ENCODE assay signal across 9 mouse cellular contexts in the genomic region with DNA sequence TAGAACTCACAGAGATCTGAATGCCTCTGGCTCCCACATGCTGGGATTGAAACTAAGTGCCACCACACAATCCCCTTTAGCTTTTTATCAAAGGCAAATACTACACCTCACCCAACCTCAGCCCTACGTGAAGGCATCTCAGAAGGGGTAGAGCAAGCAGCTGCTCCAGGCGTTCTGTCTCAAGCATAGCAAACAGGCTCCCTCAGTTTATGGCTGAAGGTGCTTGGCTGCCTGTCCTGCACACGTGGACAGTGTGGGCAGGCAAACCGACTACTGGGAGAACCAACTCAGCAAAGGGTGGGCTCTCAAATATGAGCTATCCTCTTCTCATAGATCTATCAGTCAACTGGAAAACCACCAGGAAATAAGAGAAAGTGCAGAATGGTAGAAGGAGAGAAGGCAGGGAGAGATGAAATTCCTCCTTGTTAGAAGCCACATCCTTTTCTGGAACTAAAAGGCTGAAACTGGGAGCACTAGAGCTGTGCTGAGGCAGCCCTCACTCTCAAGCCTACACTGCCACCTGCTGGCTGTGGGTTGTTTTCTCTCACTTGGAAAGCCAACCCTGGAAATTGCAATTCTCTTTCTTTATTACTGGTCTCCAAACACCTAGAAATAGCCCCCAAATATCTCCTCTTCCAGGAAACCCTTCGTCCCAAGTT. TPM values are rescaled to one million over a fixed set of nuclear protein-coding genes. Genes with fewer than 3 reads are reported as not detected.
DNase-seq lines count a peak whose midpoint lies in the region; ATAC-seq and TF ChIP-seq lines count a peak whose summit lies in the region.
"Had no signal": no experiment of that assay in that cellular context is flagged by ENCODE, and none has a peak within 500 bp of the region (broad histone marks: within the 10 kb centered on the region; RNA-seq: fewer than 3 reads in every experiment).

No protein-coding gene starts in this region.

- no peaks in the 10 kb centered on the region for H3K27me3 ChIP-seq in forebrain, postnatal 0 days (ENCODE audit: insufficient read depth, low read length)
- no peaks in the 10 kb centered on the region for H3K27me3 ChIP-seq in midbrain, embryonic 10.5 days (ENCODE audit: low read depth, poor library complexity, severe bottlenecking)
- no peaks in the 10 kb centered on the region for H3K27me3 ChIP-seq in small intestine, adult 2 months (ENCODE audit: control insufficient read depth, insufficient read depth, low read length)

- TF ChIP-seq CTCF in forebrain, postnatal 0 days (IDR thresholded peaks at IDR 0.05; ENCODE audit: low read depth) = peak; percentile 87
- TF ChIP-seq CTCF in left cerebral cortex, adult 2 months (IDR thresholded peaks at IDR 0.05) = peak; percentile 96
- TF ChIP-seq CTCF in small intestine, adult 2 months (IDR thresholded peaks at IDR 0.05; ENCODE audit: extremely low read depth, insufficient read length, insufficient replicate concordance, low read depth, low read length) = peak; percentile 81; the same call in 1 of the 2 replicates

- no peaks in the 10 kb centered on the region for H3K9me3 ChIP-seq in forebrain, postnatal 0 days (ENCODE audit: low read length)
- H3K9me3 ChIP-seq in midbrain, embryonic 10.5 days (replicated peaks) = no peaks in the 10 kb centered on the region

- no peak for TF ChIP-seq POLR2A in small intestine, adult 2 months (IDR thresholded peaks at IDR 0.05; ENCODE audit: low read depth, low read length)

- H3K4me3 ChIP-seq in forebrain, postnatal 0 days (ENCODE audit: low read depth, low read length) = no peak overlapping the region
- no peak overlapping the region for H3K4me3 ChIP-seq in left cerebral cortex, adult 2 months
- H3K4me3 ChIP-seq in midbrain, embryonic 10.5 days = no peak overlapping the region
- H3K4me3 ChIP-seq in small intestine, adult 2 months (ENCODE audit: low read depth, low read length) = no peak overlapping the region
- H3K4me3 ChIP-seq: myocyte had no signal

- peak; percentile 83 for ATAC-seq in forebrain, postnatal 0 days

- H3K36me3 ChIP-seq in forebrain, postnatal 0 days (ENCODE audit: insufficient read depth) = no peaks in the 10 kb centered on the region
- H3K36me3 ChIP-seq in midbrain, embryonic 10.5 days = peaks cover 4% of the 10 kb centered on the region; the same call in 1 of the 2 replicates
- peaks cover 73% of the 10 kb centered on the region for H3K36me3 ChIP-seq in small intestine, adult 2 months (ENCODE audit: control insufficient read depth, insufficient read depth, low read length)

- H3K27ac ChIP-seq in forebrain, postnatal 0 days (ENCODE audit: low read depth, low read length) = no peak overlapping the region
- no peak overlapping the region for H3K27ac ChIP-seq in left cerebral cortex, adult 2 months
- no peak overlapping the region for H3K27ac ChIP-seq in midbrain, embryonic 10.5 days (replicated peaks)
- H3K27ac ChIP-seq in small intestine, adult 2 months (ENCODE audit: insufficient read depth, low read depth, low read length) = no peak overlapping the region

- intact Hi-C loops in left cerebral cortex, adult 2 months (cut with DNase I) = loop anchor here (1.0 kb wide), 1 partner anchor 1243 kb away; no protein-coding TSS in a partner anchor

- 72% methylated on average over 5 of the region's 5 CpGs for WGBS in forebrain, postnatal 0 days
- 65% methylated on average over 5 of the region's 5 CpGs for WGBS in midbrain, embryonic 10.5 days
- 68% methylated on average over 5 of the region's 5 CpGs for WGBS in small intestine, adult 2 months

- H3K4me1 ChIP-seq in forebrain, postnatal 0 days (ENCODE audit: insufficient read depth) = no peaks in the 10 kb centered on the region
- H3K4me1 ChIP-seq in midbrain, embryonic 10.5 days = no peaks in the 10 kb centered on the region
- H3K4me1 ChIP-seq in small intestine, adult 2 months (ENCODE audit: control insufficient read depth, insufficient read depth, insufficient read length, low read length) = no peaks in the 10 kb centered on the region

- no peak overlapping the region for H3K4me2 ChIP-seq in forebrain, postnatal 0 days (ENCODE audit: low read depth)

- H3K9ac ChIP-seq in forebrain, postnatal 0 days = no peak overlapping the region

- DNase-seq in spleen, postnatal 10 days (ENCODE audit: low spot score in 2 of 2) = peak; percentile 28 to 74
- DNase-seq in spleen, postnatal 36 days (ENCODE audit: low spot score in 2 of 2) = no peak
- DNase-seq in cerebellum, adult 18-20 months = peak; percentile 59 to 64
- DNase-seq in forebrain, postnatal 0 days = peak; percentile 84
- peak; percentile 28 for DNase-seq in hindlimb bud, embryonic 11.5 days (ENCODE audit: extremely low spot score, low read depth, low spot score)
- peak; percentile 71 to 82 for DNase-seq in left cerebral cortex, adult 2 months (ENCODE audit: extremely low spot score in 1 of 2, low spot score in 2 of 2)
- DNase-seq in midbrain, embryonic 10.5 days (ENCODE audit: low spot score) = peak; percentile 57

RNA-seq across cellular contexts. Expression of gene Cyp2c70, which starts 38.1 kb away (rescaled TPM):
- not detected in 2 replicates for total RNA-seq in forebrain, postnatal 0 days (2014; rRNA removed)
- polyA plus RNA-seq in forebrain, postnatal 0 days (2015; fragmentation: Nextera tagmentation; extraction: Ambion mirVana) = not detected in 2 replicates
- total RNA-seq in left cerebral cortex, adult 2 months (2021) = 1 to 10 TPM; 1.3 to 1.5 TPM
- polyA plus RNA-seq in midbrain, embryonic 10.5 days (2016; fragmentation: Nextera tagmentation; extraction: Ambion mirVana) = not detected in 2 replicates
- polyA plus RNA-seq in small intestine, adult 2 months (2012; rRNA removed) = not detected in 2 replicates
- polyA plus RNA-seq: myocyte had no signal

RNA-seq across cellular contexts. Expression of gene Pdlim1, which starts 46.4 kb away (rescaled TPM):
- total RNA-seq in forebrain, postnatal 0 days (2014; rRNA removed) = 1.4 and 2.8 TPM in 2 replicates
- polyA plus RNA-seq in forebrain, postnatal 0 days (2015; fragmentation: Nextera tagmentation; extraction: Ambion mirVana) = 6.6 and 7.0 TPM in 2 replicates
- 10 to 100 TPM; 16.7 to 20.1 TPM for total RNA-seq in left cerebral cortex, adult 2 months (2021)
- polyA plus RNA-seq in midbrain, embryonic 10.5 days (2016; fragmentation: Nextera tagmentation; extraction: Ambion mirVana) = 97.3 and 109 TPM in 2 replicates
- polyA plus RNA-seq in small intestine, adult 2 months (2012; rRNA removed) = 92.8 and 353 TPM in 2 replicates

Comparison
In these comparisons a context has a peak if more than half of its experiments do, and no peak if none do; other contexts are left out.
1. DNase-seq: peak in spleen, postnatal 10 days (2 of 2), cerebellum, adult 18-20 months (2 of 2), forebrain, postnatal 0 days (single experiment), hindlimb bud, embryonic 11.5 days (single experiment), left cerebral cortex, adult 2 months (2 of 2) and midbrain, embryonic 10.5 days (single experiment); none in spleen, postnatal 36 days (0 of 2).
2. RNA of gene Pdlim1, which starts 46.4 kb away (polyA plus RNA-seq): 92.8 to 353 TPM in small intestine, adult 2 months and 97.3 to 109 TPM in midbrain, embryonic 10.5 days; 6.6 to 7.0 TPM in forebrain, postnatal 0 days; every median in the first group is over 10 times any median in the second.
3. Peak in every context shown above with its lines, with median percentiles within 50 percentile points of each other: CTCF ChIP-seq.